Mouse (Mus musculus): Measurements from ENCODE around the gene Tmem30c. TPM values are rescaled to one million over a fixed set of nuclear protein-coding genes. Genes with fewer than 3 reads are reported as not detected.
"Not testable (repeated sequence)": the region's sequence is repeated elsewhere in the genome, so short reads cannot be mapped to it uniquely, and the experiment has no call there.

Tmem30c gene
- polyA plus RNA-seq, 1 experiment from 2014 or later = not detected

GRCm38 (mm10) chr16:57243858-57244248 lies 48.8 kb downstream of the Tmem30c start:
- WGBS = 6% methylated on average over 6 of the region's 6 CpGs
- Histone ChIP-seq H3K9me3 (no peaks in the 10 kb centered on the region), H3K4me1 (no peaks in the 10 kb centered on the region), H3K27ac (no peak overlapping the region), H3K4me3 (no peak overlapping the region), H3K27me3 (ENCODE audit: insufficient read depth, poor library complexity, severe bottlenecking) (no peaks in the 10 kb centered on the region), H3K36me3 (no peaks in the 10 kb centered on the region)
- DNase-seq (ENCODE audit: low spot score) = peak; percentile 80

- H3K27ac ChIP-seq = no peak overlapping the region
- H3K4me3 ChIP-seq = no peak overlapping the region
- WGBS = 55% methylated on average over 10 of the region's 10 CpGs
- DNase-seq (ENCODE audit: low spot score) = no peak
- no peaks in the 10 kb centered on the region for H3K36me3 ChIP-seq
- H3K9me3 ChIP-seq = no peaks in the 10 kb centered on the region
- no peaks in the 10 kb centered on the region for H3K27me3 ChIP-seq (ENCODE audit: insufficient read depth, poor library complexity, severe bottlenecking)
- no peaks in the 10 kb centered on the region for H3K4me1 ChIP-seq
Observed at GRCm38 (mm10) chr16:57243205-57243857, 49.3 kb downstream of the Tmem30c start.

- H3K27ac ChIP-seq = no peak overlapping the region
- H3K36me3 ChIP-seq = no peaks in the 10 kb centered on the region
- 84% methylated on average over 5 of the region's 5 CpGs for WGBS
- no peak overlapping the region for H3K4me3 ChIP-seq
- DNase-seq (ENCODE audit: low spot score) = no peak
- no peaks in the 10 kb centered on the region for H3K27me3 ChIP-seq (ENCODE audit: insufficient read depth, poor library complexity, severe bottlenecking)
- H3K4me1 ChIP-seq = no peaks in the 10 kb centered on the region
- no peaks in the 10 kb centered on the region for H3K9me3 ChIP-seq
Observed at GRCm38 (mm10) chr16:57242857-57243204, 49.8 kb downstream of the Tmem30c start.

- H3K4me1 ChIP-seq = no peaks in the 10 kb centered on the region
- WGBS = 53% methylated on average over 7 of the region's 7 CpGs
- no peak overlapping the region for H3K27ac ChIP-seq
- no peak for DNase-seq (ENCODE audit: low spot score)
- no peak overlapping the region for H3K4me3 ChIP-seq
- H3K9me3 ChIP-seq = no peaks in the 10 kb centered on the region
- no peaks in the 10 kb centered on the region for H3K36me3 ChIP-seq
- H3K27me3 ChIP-seq (ENCODE audit: insufficient read depth, poor library complexity, severe bottlenecking) = no peaks in the 10 kb centered on the region
Observed at GRCm38 (mm10) chr16:57235871-57236510, 56.7 kb downstream of the Tmem30c start.

- WGBS = 71% methylated on average over 5 of the region's 5 CpGs
- not testable (repeated sequence) for H3K9me3 ChIP-seq; H3K27ac ChIP-seq; DNase-seq (ENCODE audit: low spot score); H3K27me3 ChIP-seq (ENCODE audit: insufficient read depth, poor library complexity, severe bottlenecking); H3K36me3 ChIP-seq; H3K4me1 ChIP-seq
- peak overlapping the region; percentile 94 for H3K4me3 ChIP-seq
Observed at GRCm38 (mm10) chr16:57231937-57232310, 60.7 kb downstream of the Tmem30c start.

- H3K27ac ChIP-seq = peak within 1 kb of the TSS; percentile 89
- H3K9me3 ChIP-seq = no peaks in the 10 kb centered on the region
- peak within 1 kb of the TSS; percentile 94 for H3K4me3 ChIP-seq
- H3K27me3 ChIP-seq (ENCODE audit: insufficient read depth, poor library complexity, severe bottlenecking) = no peaks in the 10 kb centered on the region
- peak; percentile 99 for DNase-seq (ENCODE audit: low spot score)
- H3K36me3 ChIP-seq = no peaks in the 10 kb centered on the region
- WGBS = under 1% methylated on average over 42 of the region's 42 CpGs
- H3K4me1 ChIP-seq = peaks cover 5% of the 10 kb centered on the region
Observed at GRCm38 (mm10) chr16:57231089-57231936, 61.4 kb downstream of the Tmem30c start, which contains the start of gene Tbc1d23. Tbc1d23 (minus strand) TSS chr16:57231504.

- H3K27ac ChIP-seq = no peak overlapping the region
- H3K27me3 ChIP-seq (ENCODE audit: insufficient read depth, poor library complexity, severe bottlenecking) = no peaks in the 10 kb centered on the region
- no peak overlapping the region for H3K4me3 ChIP-seq
- H3K4me1 ChIP-seq = peaks cover 5% of the 10 kb centered on the region
- no peaks in the 10 kb centered on the region for H3K9me3 ChIP-seq
- H3K36me3 ChIP-seq = no peaks in the 10 kb centered on the region
- 88% methylated on average over 5 of the region's 5 CpGs for WGBS
- no peak for DNase-seq (ENCODE audit: low spot score)
Observed at GRCm38 (mm10) chr16:57226444-57226843, 66.2 kb downstream of the Tmem30c start.

- no peak for DNase-seq (ENCODE audit: low spot score)
- no peaks in the 10 kb centered on the region for H3K4me1 ChIP-seq
- H3K9me3 ChIP-seq = no peaks in the 10 kb centered on the region
- H3K36me3 ChIP-seq = peaks cover 8% of the 10 kb centered on the region
- H3K27ac ChIP-seq = no peak overlapping the region
- no peaks in the 10 kb centered on the region for H3K27me3 ChIP-seq (ENCODE audit: insufficient read depth, poor library complexity, severe bottlenecking)
- WGBS = 94% methylated on average over 6 of the region's 6 CpGs
- no peak overlapping the region for H3K4me3 ChIP-seq
Observed at GRCm38 (mm10) chr16:57220361-57220760, 72.3 kb downstream of the Tmem30c start.

Other genes starting within 250 kb of the Tmem30c start
- gene Tmem45a2, start 221.5 kb downstream of the Tmem30c start, polyA plus RNA-seq (2016; fragmentation: Nextera tagmentation; extraction: Ambion mirVana) = 0.12 TPM in 1 of 2 replicates, not detected in the other
- 50.3 and 51.2 TPM in 2 replicates for gene Tomm70a, start 171.2 kb downstream of the Tmem30c start, polyA plus RNA-seq (2016; fragmentation: Nextera tagmentation; extraction: Ambion mirVana)
- gene Nit2, start 125.5 kb downstream of the Tmem30c start, polyA plus RNA-seq (2016; fragmentation: Nextera tagmentation; extraction: Ambion mirVana) = 42.9 and 58.3 TPM in 2 replicates
- gene Tbc1d23, start 61.4 kb downstream of the Tmem30c start, polyA plus RNA-seq (2016; fragmentation: Nextera tagmentation; extraction: Ambion mirVana) = 16.7 and 17.5 TPM in 2 replicates
- gene Filip1l, start 60.2 kb upstream of the Tmem30c start, polyA plus RNA-seq (2016; fragmentation: Nextera tagmentation; extraction: Ambion mirVana) = 16.0 and 20.3 TPM in 2 replicates

All from heart, embryonic 10.5 days (tissue).